Mouse (Mus musculus): ENCODE measurements around the gene Gm10644. TPM values are rescaled to one million over a fixed set of nuclear protein-coding genes. Genes with fewer than 3 reads are reported as not detected.

Gm10644 gene
- total RNA-seq, 2 experiments from 2014 or later, result 0.27 to 0.56 TPM

GRCm38 (mm10) chr8:83982449-83982848, 27.4 kb upstream of the Gm10644 start:
- DNase-seq, result no peak
- intact Hi-C loops (cut with DNase I), result no loop called here

- intact Hi-C loops (cut with DNase I), result no loop called here
- DNase-seq, result no peak
These were observed 26.5 kb upstream of the Gm10644 start for GRCm38 (mm10) chr8:83981533-83981932.

DNA sequence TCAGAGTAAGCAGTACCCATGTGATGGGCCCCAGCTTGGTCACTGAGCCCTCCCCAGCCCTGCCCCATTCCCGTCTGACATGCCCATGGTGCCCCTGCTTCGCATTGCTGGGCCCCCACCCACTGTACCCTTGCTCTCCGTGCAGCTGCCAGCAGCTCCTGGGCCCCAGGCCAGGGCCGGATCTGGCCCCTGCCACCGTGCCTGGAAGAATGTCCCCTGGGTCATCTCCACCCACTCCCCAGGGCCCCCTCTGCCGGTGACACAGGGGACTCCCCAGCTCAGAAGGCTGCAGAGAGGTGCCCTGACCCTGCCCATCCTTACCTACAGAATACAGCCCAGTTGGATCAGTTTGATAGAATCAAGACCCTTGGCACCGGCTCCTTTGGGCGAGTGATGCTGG, 25.8 kb upstream of the Gm10644 start:
- DNase-seq, result peak; percentile 56 to 74
- intact Hi-C loops (cut with DNase I), result no loop called here

DNA sequence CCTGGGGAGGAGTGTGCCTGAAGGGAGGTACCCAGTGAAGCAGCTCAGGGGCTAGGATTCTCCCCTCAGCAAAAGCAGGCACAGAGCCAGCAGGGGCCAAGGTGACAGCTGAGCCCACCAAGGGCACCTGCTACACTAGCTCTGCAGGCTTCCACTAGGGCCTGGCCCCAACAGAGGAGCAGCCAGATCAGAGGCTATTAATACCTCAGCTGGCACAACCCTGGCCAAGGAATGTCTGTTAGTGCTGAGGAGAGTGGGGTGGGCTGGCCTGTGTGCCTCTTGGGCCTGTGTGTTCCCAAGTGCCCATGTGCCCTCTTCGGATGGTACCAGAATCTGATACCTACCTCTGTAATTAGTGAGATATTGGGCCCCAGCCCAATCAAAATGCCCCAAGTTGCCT, 25.2 kb upstream of the Gm10644 start:
- intact Hi-C loops (cut with DNase I), result no loop called here
- peak in 1 of 2 experiments; percentile 50 for DNase-seq

GRCm38 (mm10) chr8:83978200-83978599, 23.2 kb upstream of the Gm10644 start:
- intact Hi-C loops (cut with DNase I), result no loop called here

DNA sequence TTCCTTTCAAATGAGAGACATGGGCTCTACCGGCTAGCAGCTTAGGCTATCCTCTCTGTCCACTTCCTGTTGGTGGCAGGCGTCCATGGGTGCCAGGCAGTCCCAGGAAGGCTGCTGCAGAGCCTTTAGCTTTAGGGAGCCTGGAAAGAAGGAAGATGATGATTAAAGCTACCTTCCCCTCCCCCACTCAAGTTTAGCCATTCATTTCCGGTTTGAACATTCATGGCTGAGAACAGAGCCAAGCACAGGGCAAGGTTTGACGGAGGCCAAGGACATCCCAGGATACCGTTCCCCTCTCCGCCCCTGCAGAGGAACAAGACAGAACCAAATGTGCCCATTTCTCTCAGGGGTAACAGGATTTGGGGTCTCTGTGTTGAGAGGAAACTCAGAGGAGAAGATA, 22.6 kb upstream of the Gm10644 start:
- no peak for DNase-seq
- intact Hi-C loops (cut with DNase I), result no loop called here

More at GRCm38 (mm10) chr8:83978200-83978599, 23.2 kb upstream of the Gm10644 start:
- no peak for DNase-seq

DNA sequence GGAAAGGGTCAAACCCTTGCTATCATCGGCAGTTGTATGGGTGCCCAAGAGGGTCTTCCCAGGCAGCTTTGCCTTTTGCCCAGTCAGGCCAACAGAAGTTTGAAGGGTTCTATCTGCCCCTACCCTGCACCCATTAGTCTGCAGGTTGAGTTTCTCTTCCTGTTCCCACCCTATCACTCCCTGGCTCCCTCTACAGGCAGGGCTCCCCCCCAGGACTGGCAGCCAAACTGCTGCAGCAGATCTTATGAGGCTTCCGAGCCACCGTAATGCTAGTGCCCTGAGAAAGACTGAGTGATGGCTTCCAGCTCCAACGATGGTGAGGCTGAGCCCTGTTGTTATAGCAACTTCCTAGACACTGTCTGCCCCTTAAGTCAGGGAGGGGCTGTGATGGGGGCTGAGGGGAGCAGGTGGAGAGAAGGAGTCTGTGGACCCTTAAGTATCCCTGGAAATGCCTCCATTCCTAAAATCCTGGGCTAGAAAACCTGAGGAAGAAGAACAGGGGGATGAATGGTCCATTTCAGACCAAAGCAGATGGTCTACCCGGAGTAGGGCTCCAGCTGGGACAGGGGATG, 21.9 kb upstream of the Gm10644 start:
- intact Hi-C loops (cut with DNase I), result no loop called here
- DNase-seq, result no peak

DNA sequence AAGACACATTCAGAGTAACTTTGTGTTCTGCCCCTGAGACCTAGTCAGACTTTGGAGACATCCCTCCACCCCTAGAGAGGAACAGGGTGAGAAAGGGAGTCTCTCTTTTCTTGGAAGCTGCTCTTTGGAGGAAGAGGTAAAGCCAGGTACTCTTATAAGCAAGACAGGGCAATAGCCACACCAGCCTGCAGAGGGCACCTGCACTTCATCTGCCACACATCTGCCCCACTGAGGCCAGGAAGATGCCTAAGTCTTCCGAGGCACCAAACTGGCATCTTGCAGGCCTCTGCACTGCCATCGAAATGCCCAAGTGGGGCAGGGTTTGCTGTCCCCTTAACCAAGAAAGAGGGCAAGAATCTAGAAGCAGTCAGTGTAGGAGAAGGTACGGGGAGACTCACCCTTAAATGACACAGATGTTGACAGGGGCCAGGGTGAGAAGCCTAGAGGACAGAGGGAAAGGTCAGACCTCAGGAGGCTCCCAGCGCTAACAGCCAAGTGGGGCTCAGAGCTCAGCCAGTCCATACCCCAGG, 21.2 kb upstream of the Gm10644 start:
- intact Hi-C loops (cut with DNase I), result no loop called here
- DNase-seq, result no peak

DNA sequence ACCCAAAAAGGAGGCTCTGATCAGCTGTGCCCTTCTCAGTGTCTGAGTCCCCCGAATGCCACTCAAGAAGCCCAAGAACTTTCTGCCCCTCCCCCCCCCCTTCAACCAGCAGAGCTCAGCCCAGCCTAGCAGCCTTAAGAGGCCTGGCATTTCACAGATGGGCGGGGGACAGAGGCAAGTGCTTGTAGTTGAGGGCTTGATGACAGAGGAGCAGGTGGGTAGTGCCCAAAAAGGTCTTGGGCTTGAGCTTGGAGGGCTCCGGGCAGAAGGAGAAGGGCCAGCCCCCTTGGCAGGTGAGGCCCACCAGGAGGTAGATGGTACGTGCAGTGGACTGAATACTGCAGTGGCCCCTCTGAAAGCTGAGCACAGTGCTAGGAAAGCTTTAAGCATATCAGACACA, 19.5 kb upstream of the Gm10644 start:
- DNase-seq, result no peak
- intact Hi-C loops (cut with DNase I), result no loop called here

DNA sequence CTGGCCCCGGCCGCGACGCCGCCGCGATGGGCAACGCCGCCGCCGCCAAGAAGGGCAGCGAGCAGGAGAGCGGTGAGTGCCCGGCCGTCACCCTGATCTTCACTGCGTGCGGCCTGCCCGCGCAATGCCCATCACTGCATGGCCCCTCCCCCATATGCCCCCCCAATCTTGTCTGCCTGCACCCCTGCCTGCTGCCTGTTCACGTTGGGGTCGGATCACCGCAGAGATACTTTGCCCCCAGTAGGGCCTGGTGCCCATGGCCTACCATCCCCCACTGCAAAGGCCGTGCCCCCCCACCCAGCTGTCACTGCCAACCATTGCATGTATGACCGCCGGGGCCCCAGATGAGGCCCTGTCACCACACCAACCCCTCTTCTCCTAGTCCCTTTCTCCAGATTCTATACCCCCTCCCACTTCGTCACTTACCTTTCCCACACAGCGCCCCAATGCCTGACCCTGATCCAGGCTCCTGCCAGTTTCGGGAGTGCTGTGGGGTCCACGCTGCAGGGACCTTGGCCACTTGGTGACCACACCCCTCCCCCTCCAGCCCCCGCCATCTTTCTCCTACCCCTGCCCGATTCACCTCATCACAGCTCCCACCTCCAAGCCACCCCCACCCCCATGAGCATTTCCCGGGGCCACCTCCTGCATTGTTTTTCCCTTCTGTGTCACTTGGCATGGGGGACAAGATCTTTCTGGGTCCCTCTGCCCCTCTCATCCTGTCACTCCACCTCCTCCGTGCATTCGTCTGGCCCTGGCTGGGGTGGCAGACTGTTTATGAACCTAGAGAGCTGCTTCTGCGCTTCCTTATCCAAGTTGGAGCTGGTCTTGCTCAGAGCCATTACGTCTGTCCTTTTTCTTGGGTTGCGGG, 18.4 kb upstream of the Gm10644 start:
- DNase-seq, result no peak
- intact Hi-C loops (cut with DNase I), result no loop called here

DNA sequence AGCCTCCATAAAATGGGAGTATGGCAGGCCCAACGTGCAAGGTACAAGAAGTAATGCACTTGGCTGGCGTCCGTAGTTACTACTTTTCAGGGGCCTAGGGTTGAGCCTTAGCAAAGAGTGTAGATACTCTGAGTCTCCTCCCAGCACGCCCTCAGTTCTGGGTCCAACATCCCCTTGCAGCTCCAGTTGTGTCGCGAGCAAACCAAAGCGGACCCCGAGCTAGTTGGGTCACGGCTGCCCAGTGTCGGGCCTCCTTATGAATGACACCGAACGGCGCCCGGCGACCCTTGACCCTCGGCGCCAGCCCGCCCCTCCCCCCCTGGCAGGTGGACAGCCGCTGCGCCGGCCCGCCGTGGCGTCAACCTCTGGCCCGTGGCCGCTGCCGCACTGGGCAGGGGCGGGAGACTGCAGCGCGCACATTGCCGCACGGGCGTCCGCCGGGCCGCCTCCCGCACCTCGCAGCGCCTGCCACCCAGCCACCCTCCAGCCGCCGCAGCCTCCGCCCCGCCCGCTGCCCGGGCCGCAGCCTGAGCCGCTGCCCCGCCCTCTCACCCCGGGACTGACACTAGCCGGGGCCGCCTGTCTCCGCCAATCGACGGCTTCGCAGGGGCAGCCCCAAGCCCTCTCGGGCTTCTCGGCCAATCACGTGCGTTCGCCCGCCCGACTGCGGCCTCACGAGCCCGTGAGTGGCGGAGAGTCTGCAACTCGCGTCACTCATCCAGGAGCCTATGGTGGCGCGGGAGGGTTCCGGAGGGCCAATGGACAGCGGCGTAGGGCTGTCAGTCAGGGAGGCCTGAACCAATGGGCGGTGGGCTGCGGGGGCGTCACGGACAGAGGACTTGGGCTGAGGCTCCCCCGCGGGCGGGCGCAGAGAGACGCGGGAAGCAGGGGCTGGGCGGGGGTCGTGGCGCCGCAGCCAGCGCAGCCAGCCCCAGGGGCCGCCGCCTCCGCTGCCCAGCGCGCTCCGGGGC, 17.4 kb upstream of the Gm10644 start, which contains the start of gene Prkaca:
Gene Prkaca, plus strand, starts transcription at position 844 of the 971 bp plus-strand sequence.
- DNase-seq, result peak; percentile 92 to 98
- intact Hi-C loops (cut with DNase I), result no loop called here

GRCm38 (mm10) chr8:83971661-83972060, 16.7 kb upstream of the Gm10644 start:
- no peak for DNase-seq
- intact Hi-C loops (cut with DNase I), result no loop called here

- intact Hi-C loops (cut with DNase I), result no loop called here
- DNase-seq, result no peak
These were observed 16.1 kb upstream of the Gm10644 start for GRCm38 (mm10) chr8:83971121-83971520.

DNA sequence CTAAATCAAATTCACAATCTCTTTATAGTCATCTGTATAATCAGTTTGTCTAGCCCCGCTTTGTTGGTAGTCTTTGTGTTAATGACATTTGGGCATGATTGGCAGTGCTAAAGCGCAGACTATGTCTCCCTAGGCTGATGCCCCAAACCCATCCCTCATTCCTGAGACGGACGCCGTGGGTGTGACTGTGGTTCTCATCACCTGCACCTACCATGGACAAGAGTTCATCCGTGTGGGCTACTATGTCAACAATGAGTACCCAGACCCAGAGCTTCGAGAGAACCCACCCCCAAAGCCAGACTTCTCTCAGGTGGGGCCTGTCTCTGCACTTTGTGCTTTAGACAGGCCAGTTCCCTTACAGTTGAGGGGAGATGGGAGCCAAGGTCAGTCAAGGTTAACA, 12.7 kb upstream of the Gm10644 start:
- intact Hi-C loops (cut with DNase I), result no loop called here
- no peak for DNase-seq

DNA sequence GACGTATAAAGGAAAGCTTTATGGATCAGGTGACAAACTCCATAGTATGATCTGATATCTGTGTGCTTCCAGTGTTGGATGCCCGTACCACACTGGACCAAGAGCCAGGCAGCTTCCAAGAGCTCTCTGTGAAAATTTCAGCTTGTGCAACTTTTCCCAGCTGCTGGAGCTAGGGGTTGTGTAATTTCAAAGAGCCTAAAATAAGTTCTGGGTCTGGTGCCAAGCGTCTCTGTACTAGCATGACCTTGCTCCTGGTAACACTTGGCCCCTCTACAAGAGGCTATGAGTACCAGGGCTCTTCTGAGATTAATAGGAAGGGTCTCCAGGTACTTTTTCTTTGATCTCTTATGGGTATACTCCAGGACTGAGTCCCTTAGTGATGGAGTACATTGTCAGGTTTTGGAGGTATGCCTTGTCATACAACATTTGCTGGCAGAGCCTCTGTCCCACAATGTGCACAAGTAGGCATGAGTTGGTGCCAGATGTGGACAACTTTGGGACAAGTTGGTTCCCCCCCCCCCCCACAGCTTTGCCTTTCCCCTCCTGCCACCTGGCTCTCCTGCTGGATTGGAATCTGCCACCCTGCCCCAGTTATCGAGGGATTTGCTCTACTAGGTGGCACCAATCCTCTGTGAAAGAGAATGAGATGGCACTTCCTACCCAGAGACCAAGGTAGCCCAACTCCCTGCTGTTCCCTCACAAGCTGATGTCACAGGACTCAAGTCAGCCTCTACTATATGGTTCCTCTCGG, 9.2 kb upstream of the Gm10644 start:
- no peak for DNase-seq
- intact Hi-C loops (cut with DNase I), result no loop called here

GRCm38 (mm10) chr8:83956789-83957188, 1.8 kb upstream of the Gm10644 start:
- intact Hi-C loops (cut with DNase I), result loop anchor here (5.0 to 10.0 kb wide), 3 partner anchors 59 to 294 kb away; no protein-coding TSS in a partner anchor
- no peak for DNase-seq

DNA sequence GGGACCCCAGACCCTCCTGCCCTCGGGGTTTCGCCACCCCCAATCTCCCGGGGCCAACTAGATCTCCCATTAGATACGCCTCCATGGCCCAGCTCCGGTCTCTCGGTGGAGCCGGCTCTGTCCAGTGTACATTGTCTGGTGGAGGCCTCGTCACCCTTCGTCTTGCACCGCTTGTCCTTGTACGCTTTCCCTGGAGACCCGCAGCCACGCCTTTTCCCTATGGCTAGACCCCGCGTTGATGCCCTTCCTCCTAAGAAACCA, 883 bp upstream of the Gm10644 start:
- no peak for DNase-seq
- intact Hi-C loops (cut with DNase I), result loop anchor here (5.0 to 10.0 kb wide), 3 partner anchors 59 to 294 kb away; no protein-coding TSS in a partner anchor

GRCm38 (mm10) chr8:83954749-83955105, 278 bp downstream of the Gm10644 start:
- intact Hi-C loops (cut with DNase I), result loop anchor here (5.0 to 10.0 kb wide), 3 partner anchors 57 to 292 kb away; no protein-coding TSS in a partner anchor

GRCm38 (mm10) chr8:83945540-83945939, 9.5 kb downstream of the Gm10644 start:
- intact Hi-C loops (cut with DNase I), result no loop called here
- DNase-seq, result no peak

More at GRCm38 (mm10) chr8:83954749-83955105, 278 bp downstream of the Gm10644 start:
- no peak for DNase-seq

DNA sequence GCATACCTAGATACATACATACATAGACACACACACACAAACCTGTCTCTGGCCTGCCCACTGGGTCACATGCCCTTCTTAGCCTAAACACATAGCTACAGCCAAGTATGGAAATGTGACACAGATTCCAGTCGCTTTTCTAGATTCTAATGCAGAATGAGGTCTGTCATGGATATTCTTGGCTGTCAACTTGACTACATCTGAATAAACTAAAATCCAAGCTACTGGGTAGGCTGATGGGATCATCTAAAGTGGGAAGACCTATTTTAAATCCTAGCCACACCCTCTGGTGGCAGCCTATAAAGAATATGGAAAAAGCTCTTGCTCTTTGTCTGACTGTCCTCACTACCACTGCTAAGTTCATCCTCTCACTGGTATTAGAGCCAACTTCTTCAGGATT, 12.6 kb downstream of the Gm10644 start:
- intact Hi-C loops (cut with DNase I), result no loop called here
- no peak for DNase-seq

Data from gastrocnemius, postnatal 36 days (tissue).